Mouse (Mus musculus) lung, adult 2 months (tissue): ENCODE measurements around the gene Tmem87b.

Experiments
- CTCF ChIP-seq: fragments of 200-500 bp; IDR thresholded peaks from 2 replicates; pipeline ENCODE4 v1.5.1; 2011; ENCODE audit warnings: mild to moderate bottlenecking, low read length, control low read depth; ENCODE audit not compliant: insufficient read depth
- POLR2A ChIP-seq: fragments of 200-500 bp; IDR thresholded peaks from 2 replicates; pipeline ENCODE4 v1.6.1; 2011; ENCODE audit warnings: low read depth, mild to moderate bottlenecking, control low read depth, low read length, borderline replicate concordance; ENCODE audit errors: extremely low read depth

DNA sequence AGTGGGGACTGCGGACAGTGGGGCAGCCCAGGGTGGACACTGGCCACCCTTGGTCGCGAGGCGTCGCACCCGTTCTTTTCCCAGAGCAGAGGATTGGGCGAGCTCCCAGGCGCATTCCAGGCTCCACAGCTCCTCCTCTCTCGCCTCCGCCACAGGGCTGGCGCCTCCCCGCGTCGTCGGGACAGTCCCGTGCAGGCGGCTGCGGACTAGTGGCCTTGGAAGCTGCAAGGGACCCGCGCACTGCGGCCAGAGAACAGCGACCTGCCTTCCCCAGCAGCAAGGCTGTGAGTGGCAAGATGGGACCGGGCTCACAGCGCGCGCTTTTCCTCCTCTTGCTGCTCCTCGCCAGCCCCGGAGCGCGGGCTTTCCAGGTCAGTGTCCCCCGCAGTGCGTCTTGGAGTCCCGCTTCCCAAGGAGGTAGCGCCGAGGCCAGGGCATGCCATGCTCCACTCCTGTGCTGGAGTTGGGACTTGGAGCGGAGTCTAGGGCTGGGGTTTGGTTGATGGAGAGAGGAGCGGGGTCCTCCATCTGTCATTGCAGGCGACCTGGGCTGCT is 45.9 kb downstream of the Tmem87b start:
- TF ChIP-seq CTCF (no peak), POLR2A (no peak)
